In the genomic region with DNA sequence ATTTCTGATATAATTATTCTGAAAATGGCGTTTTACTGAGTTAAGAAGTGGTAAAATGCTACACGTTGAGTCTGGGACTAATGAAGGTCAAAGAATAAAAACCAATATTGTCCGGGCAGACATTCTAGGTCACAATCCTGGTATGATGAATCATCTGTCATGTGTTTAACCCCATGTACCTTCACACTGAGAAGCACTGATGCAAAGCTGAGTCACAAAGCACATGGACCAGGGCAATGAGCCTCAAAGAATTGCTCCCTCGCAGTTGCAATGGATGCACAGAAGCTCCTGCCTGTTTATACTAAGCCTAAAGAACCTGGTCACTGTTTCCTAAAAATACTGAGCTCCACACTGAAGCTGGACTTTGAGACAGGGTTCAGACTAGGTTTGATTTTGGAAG, we compare ENCODE assay signal across 13 mouse cellular contexts.
DNase-seq lines count a peak whose midpoint lies in the region.
"Had no signal": no experiment of that assay in that cellular context is flagged by ENCODE, and none has a peak within 500 bp of the region (broad histone marks: within the 10 kb centered on the region; RNA-seq: fewer than 3 reads in every experiment).

No protein-coding gene starts in this region.

- peak; percentile 35 for DNase-seq in adrenal gland, adult 2 months
- no peak for DNase-seq in adrenal gland, adult 18-20 months (ENCODE audit: low spot score in 2 of 2)
- DNase-seq in Muller cell, postnatal 12 days (ENCODE audit: inconsistent ontology term), result peak; percentile 18
- DNase-seq in cerebellum, postnatal 4 days (ENCODE audit: low spot score in 2 of 2), result no peak
- no peak for DNase-seq in neural tube, embryonic 10.5 days (ENCODE audit: extremely low spot score, low spot score)
- DNase-seq: adrenal gland, postnatal 14 days; B cell, adult 2 months; cerebellum, adult 11-12 months; cerebellum, adult 2 months; cerebellum, adult 9-10 months; cerebellum, postnatal 10 days; cerebellum, postnatal 25 days; embryo, embryonic 11 days had no signal

Comparison
In these comparisons a context has a peak if more than half of its experiments do, and no peak if none do; other contexts are left out.
1. DNase-seq: peak in adrenal gland, adult 2 months (single experiment) and Muller cell, postnatal 12 days (single experiment); none in adrenal gland, adult 18-20 months (0 of 2), cerebellum, postnatal 4 days (0 of 2) and neural tube, embryonic 10.5 days (single experiment).